Mouse (Mus musculus) brain, embryonic 14.5 days (tissue): Measurements from ENCODE around the gene Lama4.

Source experiments
- CTCF ChIP-seq: fragments of 200-500 bp; IDR thresholded peaks from 2 replicates; pipeline ENCODE4 v1.5.1; 2012; ENCODE audit warnings: inconsistent platforms, mild to moderate bottlenecking, moderate library complexity, borderline replicate concordance; ENCODE audit not compliant: insufficient read depth, insufficient read length; ENCODE audit errors: extremely low read depth
- POLR2A ChIP-seq: fragments of 200-500 bp; IDR thresholded peaks from 2 replicates; pipeline ENCODE4 v1.6.1; 2012; ENCODE audit warnings: mild to moderate bottlenecking, inconsistent platforms, borderline replicate concordance; ENCODE audit not compliant: poor library complexity, insufficient read depth, insufficient read length, severe bottlenecking; ENCODE audit errors: extremely low read depth

DNA sequence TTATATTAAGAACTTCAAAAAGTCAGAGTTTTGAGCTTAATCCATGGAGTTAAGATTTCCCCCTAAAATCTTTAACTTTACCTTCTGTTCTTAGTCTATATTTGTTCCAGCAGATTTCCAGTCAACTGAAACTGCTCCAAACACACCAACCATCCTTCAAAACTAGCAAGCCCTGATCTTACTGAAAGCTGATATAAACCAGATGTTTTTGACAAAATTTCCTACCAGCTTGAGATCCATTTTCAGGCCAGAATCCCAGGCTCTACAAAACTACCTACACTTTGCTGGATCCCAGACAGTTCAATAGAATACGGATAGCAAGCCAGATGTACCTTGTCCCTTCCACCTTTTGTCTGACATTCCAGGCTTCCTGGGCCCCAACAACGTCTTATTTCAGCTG is 20.6 kb upstream of the Lama4 start:
- no peak for TF ChIP-seq CTCF
- no peak for TF ChIP-seq POLR2A
